Mouse (Mus musculus) heart, embryonic 11.5 days (tissue): ENCODE results near the gene Crhr2. TPM values are rescaled to one million over a fixed set of nuclear protein-coding genes. Genes with fewer than 3 reads are reported as not detected.
A peak's percentile ranks its signal among the peaks of the same experiment; 100 is the strongest.

ENCODE experiments used
- ATAC-seq: fragments of 200-750 bp; cut with Nextera tagmentation; replicated peaks from 2 replicates; pipeline ENCODE4 v1.8.0; 2017; ENCODE audit warnings: moderate library complexity; ENCODE audit not compliant: insufficient number of reproducible peaks, low FRiP score, low TSS enrichment
- H3K27ac ChIP-seq: fragments of 300-500 bp; sonication (generic); 2 replicates; pipeline ENCODE4 v1.5.1; 2014; ENCODE audit warnings: mild to moderate bottlenecking, low read depth, low read length
- H3K27me3 ChIP-seq: fragments of 300-500 bp; sonication (generic); 2 replicates; pipeline ENCODE4 v1.6.1; 2014; ENCODE audit warnings: mild to moderate bottlenecking, low read length, mixed read lengths; ENCODE audit not compliant: control insufficient read depth, insufficient read depth
- H3K36me3 ChIP-seq: fragments of 300-500 bp; sonication (generic); 2 replicates; pipeline ENCODE4 v1.6.1; 2014; ENCODE audit warnings: mild to moderate bottlenecking, low read length, moderate library complexity, mixed read lengths; ENCODE audit not compliant: control insufficient read depth, insufficient read depth
- H3K4me1 ChIP-seq: fragments of 300-500 bp; sonication (generic); 2 replicates; pipeline ENCODE4 v1.6.1; 2014; ENCODE audit warnings: low read length; ENCODE audit not compliant: control insufficient read depth, insufficient read depth
- H3K4me2 ChIP-seq: fragments of 300-500 bp; sonication (generic); 2 replicates; pipeline ENCODE4 v1.6.1; 2014; ENCODE audit warnings: mild to moderate bottlenecking, moderate library complexity
- H3K4me3 ChIP-seq: fragments of 300-500 bp; sonication (generic); 2 replicates; pipeline ENCODE4 v1.5.1; 2014; ENCODE audit warnings: low read depth, low read length
- H3K9ac ChIP-seq: fragments of 300-500 bp; sonication (generic); 2 replicates; pipeline ENCODE4 v1.6.1; 2014; ENCODE audit warnings: mild to moderate bottlenecking, low read depth, low read length, moderate library complexity
- H3K9me3 ChIP-seq: fragments of 300-500 bp; sonication (generic); replicated peaks from 2 replicates; pipeline ENCODE4 v1.6.1; 2016; ENCODE audit warnings: low read length; ENCODE audit not compliant: control insufficient read depth
- WGBS: fragments of 180-500 bp; shearing (Covaris S2); extraction: QIAGEN DNeasy Blood & Tissue Kit; methylation state at CpG from one replicate; pipeline ENCODE4 v1.1.7; 2014; ENCODE audit not compliant: insufficient replicate concordance; 5-methylcytosine and 5-hydroxymethylcytosine counted together
- polyA plus RNA-seq: library from polyadenylated mRNA; unstranded; fragments of >200 nt; fragmentation: Nextera tagmentation; extraction: Ambion mirVana; gene quantifications from 2 replicates; pipeline ENCODE4 v1.2.1, GENCODE M21; 2014

Gene Crhr2
- polyA plus RNA-seq, 1 experiment from 2014 or later = 4.2 TPM

- Histone ChIP-seq H3K9ac (no peak overlapping the region), H3K27ac (no peak overlapping the region), H3K36me3 (no peaks in the 10 kb centered on the region), H3K27me3 (no peaks in the 10 kb centered on the region), H3K4me2 (no peak overlapping the region), H3K4me3 (no peak overlapping the region), H3K9me3 (no peaks in the 10 kb centered on the region), H3K4me1 (no peaks in the 10 kb centered on the region)
- no peak for ATAC-seq
- WGBS = 64% methylated on average over 5 of the region's 5 CpGs
Measured at GRCm38 (mm10) chr6:55098030-55098429, 34.8 kb downstream of the Crhr2 start.

GRCm38 (mm10) chr6:55093431-55094146 is 39.2 kb downstream of the Crhr2 start:
- WGBS = 59% methylated on average over 6 of the region's 6 CpGs
- Histone ChIP-seq H3K27me3 (0 out of 2 replicates have a peak, but pooled peaks cover 2% of the 10 kb centered on the region), H3K4me1 (no peaks in the 10 kb centered on the region), H3K4me2 (no peak overlapping the region), H3K27ac (no peak overlapping the region), H3K4me3 (no peak overlapping the region), H3K9me3 (no peaks in the 10 kb centered on the region), H3K9ac (no peak overlapping the region), H3K36me3 (no peaks in the 10 kb centered on the region)
- 0 out of 2 replicates have a peak, but pooled peaks have one; percentile 57 for ATAC-seq

- Histone ChIP-seq H3K4me3 (no peak overlapping the region), H3K27me3 (0 out of 2 replicates have a peak, but pooled peaks cover 2% of the 10 kb centered on the region), H3K4me2 (no peak overlapping the region), H3K27ac (no peak overlapping the region), H3K36me3 (no peaks in the 10 kb centered on the region), H3K9ac (no peak overlapping the region), H3K9me3 (no peaks in the 10 kb centered on the region), H3K4me1 (no peaks in the 10 kb centered on the region)
- ATAC-seq = no peak
- WGBS = 88% methylated on average over 9 of the region's 9 CpGs
Measured at GRCm38 (mm10) chr6:55091396-55091795, 41.4 kb downstream of the Crhr2 start.

DNA sequence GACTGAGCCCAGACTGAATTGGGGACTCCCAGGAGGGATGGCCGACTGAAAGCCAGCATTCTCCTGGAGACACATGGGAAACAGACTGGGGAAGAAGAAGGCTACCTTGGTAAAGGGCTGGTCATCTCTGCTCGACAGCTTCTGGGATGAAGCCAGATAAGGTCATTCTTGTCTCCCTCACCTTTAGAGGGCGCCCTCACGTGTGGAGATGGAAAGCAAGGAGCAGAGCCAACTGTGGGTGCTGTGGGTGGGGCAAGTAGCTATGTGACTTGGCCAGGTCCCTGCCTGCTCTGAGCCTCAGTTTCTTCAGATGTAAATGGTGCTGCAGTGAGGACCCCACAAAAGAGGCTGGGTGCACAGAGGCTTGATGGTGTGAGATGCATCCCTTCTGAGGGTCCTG is 42.2 kb downstream of the Crhr2 start:
- no peak for ATAC-seq
- WGBS = 31% methylated on average over 4 of the region's 4 CpGs

GRCm38 (mm10) chr6:55087355-55087754 is 45.5 kb downstream of the Crhr2 start:
- Histone ChIP-seq H3K9ac (no peak overlapping the region), H3K27me3 (0 out of 2 replicates have a peak, but pooled peaks cover 2% of the 10 kb centered on the region), H3K4me1 (no peaks in the 10 kb centered on the region), H3K27ac (no peak overlapping the region), H3K9me3 (no peaks in the 10 kb centered on the region), H3K36me3 (no peaks in the 10 kb centered on the region), H3K4me3 (no peak overlapping the region), H3K4me2 (no peak overlapping the region)
- WGBS = 30% methylated on average over 4 of the region's 4 CpGs
- ATAC-seq = no peak

More for the DNA sequence above, 42.2 kb downstream of the Crhr2 start:
- Histone ChIP-seq H3K36me3 (no peaks in the 10 kb centered on the region), H3K4me3 (no peak overlapping the region), H3K4me2 (no peak overlapping the region), H3K4me1 (no peaks in the 10 kb centered on the region), H3K9me3 (no peaks in the 10 kb centered on the region), H3K27ac (no peak overlapping the region), H3K27me3 (0 out of 2 replicates have a peak, but pooled peaks cover 2% of the 10 kb centered on the region), H3K9ac (no peak overlapping the region)

DNA sequence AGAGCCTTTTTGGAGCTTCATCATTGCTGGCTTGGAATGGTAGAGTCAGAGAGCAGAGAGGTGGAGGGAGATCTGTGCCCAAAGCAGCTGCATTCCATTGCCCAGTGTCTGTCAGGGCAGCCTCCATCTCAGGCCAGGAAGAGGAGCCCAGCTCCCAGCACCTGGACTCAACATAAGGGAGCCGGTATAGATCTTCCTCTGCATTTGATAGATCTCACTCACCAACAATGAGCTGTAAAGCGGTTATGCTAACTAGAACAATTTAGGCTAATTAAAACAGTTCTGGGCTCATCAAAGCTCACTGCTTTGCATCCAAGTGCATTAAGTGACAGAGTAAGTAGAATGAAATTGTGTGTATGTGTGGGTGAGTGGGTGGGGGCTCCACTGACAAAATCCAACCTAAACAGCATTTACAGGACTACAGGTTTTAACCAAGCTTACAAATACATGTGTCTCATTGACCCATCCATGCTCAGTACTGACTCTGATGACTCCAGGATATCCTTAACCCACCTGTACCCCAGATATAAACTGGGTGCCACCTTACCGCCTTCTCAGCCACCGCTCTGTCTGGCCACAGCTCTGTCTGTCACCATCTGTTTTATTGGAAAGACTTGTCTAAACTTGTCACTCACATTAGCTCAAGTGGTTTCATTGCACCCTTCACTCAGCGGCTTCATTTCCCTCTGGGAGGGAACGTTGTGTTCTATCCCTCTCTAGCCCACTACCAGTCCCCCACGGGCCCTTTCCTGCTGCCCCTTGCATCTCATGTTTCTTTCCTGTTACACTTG is 50.4 kb downstream of the Crhr2 start:
- WGBS = 68% methylated on average over 7 of the region's 7 CpGs
- ATAC-seq = no peak

GRCm38 (mm10) chr6:55081379-55081778 is 51.4 kb downstream of the Crhr2 start:
- no peaks in the 10 kb centered on the region for H3K27me3 ChIP-seq
- WGBS = 93% methylated on average over 3 of the region's 3 CpGs
- H3K27ac ChIP-seq = no peak overlapping the region
- no peaks in the 10 kb centered on the region for H3K9me3 ChIP-seq
- no peak overlapping the region for H3K4me3 ChIP-seq
- no peak overlapping the region for H3K4me2 ChIP-seq
- H3K9ac ChIP-seq = no peak overlapping the region
- peaks cover 17% of the 10 kb centered on the region for H3K36me3 ChIP-seq
- H3K4me1 ChIP-seq = no peaks in the 10 kb centered on the region
- no peak for ATAC-seq

More for the DNA sequence above, 50.4 kb downstream of the Crhr2 start:
- Histone ChIP-seq H3K27me3 (no peaks in the 10 kb centered on the region), H3K4me2 (no peak overlapping the region), H3K36me3 (peaks cover 17% of the 10 kb centered on the region), H3K4me1 (no peaks in the 10 kb centered on the region), H3K4me3 (no peak overlapping the region), H3K9me3 (no peaks in the 10 kb centered on the region), H3K27ac (no peak overlapping the region), H3K9ac (no peak overlapping the region)

DNA sequence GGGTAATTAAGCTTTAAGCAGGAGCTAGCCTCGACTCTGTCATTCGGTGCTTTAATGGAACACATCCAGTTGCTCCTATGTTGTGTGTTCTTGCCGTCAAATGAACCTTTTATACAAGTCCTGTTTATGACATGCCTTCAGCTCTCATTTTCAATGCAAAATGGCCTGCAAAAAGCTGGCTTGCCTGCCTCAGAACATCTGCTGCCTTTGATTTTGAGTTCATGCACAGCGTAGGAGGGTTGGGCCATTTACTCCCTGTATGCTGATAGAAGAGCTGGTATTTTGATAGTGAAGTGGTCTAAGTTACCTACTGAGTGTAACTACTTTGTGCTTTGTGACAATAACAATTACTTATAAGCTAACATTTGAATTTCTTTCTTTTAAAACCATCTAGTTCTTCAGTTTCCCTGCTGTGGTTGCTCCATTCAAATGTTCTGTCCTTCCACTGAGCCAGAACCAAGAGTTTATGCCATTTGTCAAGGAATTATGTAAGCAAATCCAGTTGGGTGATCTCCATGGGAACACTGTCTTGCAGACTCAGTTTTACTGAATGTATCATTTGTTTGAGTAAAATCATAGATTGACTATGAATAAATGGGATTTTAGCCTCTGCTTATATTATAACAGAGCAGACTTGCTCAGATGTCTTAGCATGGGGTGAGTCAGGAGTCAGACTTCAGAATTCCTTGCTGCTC is 56.1 kb downstream of the Crhr2 start:
- Histone ChIP-seq H3K27me3 (no peaks in the 10 kb centered on the region), H3K9ac (no peak overlapping the region), H3K4me1 (no peaks in the 10 kb centered on the region), H3K27ac (no peak overlapping the region), H3K9me3 (no peaks in the 10 kb centered on the region), H3K4me3 (no peak overlapping the region), H3K4me2 (no peak overlapping the region), H3K36me3 (peaks cover 29% of the 10 kb centered on the region)
- 93% methylated on average over 4 of the region's 4 CpGs for WGBS
- ATAC-seq = no peak
